Mouse (Mus musculus): Measurements from ENCODE around the gene Camkv. TPM values are rescaled to one million over a fixed set of nuclear protein-coding genes. Genes with fewer than 3 reads are reported as not detected.

Camkv gene
- 0.08 TPM for polyA plus RNA-seq (2014; fragmentation: Illumina TruSeq; extraction: RNeasy Lipid Tissue Mini Kit (QIAGEN cat#74804); ENCODE audit: insufficient read depth, low read depth, low replicate concordance)

DNA sequence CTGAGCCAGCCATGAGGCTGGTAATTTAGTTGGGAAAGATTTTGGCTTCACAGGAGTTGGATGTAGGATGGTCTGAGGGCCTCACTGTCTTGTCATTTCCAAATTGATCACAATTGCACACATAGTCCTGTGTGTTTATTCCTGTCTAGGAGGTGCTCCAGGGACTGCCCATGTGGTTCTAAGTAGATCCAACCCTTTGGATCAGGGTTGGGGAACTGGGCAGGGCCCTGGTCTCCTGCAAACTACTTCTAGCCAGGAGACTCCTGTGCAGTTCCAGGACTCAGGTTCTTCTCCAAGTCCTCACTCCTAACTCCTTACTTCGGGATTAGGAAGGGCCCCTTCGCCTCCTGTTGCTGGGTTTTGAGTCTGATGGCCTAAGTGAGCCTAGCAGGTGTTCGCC is at the start of gene Camkv:
Camkv (plus strand) TSS at position 301 of the 400 bp plus-strand sequence.

DNA sequence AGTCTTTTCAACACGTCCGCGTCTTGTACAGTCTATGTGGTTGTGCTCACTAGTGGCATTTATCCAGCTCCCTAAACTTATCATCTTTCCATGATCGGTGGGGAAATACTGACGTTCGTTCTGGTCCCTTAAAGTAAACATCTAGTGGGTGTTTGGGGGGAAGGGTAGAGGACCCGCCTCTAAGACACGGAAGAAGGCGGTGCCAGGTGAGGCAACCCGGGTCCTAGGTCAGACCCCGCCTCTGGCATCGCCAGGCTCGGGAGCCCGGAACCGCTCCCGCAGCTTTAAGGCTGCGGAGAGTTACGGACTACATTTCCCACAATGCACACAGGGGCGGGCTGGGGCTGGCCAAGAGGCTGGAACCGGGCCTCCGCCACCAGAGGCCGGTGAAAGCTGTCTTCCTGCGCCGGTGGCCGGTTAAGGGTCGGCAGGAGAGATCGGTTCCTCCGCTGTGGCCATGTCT is 47.6 kb upstream of the Camkv start, which contains the start of gene Mon1a:
Mon1a (plus strand) TSS at position 348 of the 463 bp plus-strand sequence.

DNA sequence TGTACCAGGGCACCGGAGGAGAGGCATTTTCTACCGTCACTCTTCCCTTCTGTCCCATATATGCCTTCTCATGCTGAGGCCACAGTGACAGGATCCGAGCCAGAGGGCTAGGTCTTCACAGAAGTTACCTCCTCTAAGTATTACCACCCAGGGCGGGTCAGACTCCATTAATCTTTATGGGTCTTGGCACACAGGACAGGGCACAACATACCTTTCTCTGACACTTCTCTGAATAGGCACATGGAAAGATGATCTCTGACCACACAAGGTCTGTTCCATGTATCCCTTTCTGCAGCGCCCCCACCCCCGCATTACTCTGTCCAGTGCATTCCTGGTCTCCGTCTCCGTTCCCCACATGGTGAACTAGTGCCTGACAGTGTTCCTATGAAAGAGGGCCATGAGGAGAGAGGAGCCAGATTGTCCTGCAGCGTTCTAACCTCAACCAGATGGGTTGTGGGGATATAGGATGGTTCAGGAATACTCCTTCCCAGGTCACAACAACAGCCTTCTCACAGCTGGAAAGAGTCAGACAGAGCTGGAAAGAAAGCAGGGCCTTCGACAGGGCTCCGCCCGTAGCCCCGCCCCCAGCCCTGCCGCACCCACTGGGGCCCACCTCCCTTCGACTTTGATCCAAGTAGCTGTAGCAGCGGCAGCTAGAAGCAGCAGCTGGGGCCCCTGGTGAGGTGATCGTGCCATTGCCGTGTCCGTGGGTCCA is 29.1 kb upstream of the Camkv start, which contains the start of gene Mst1r:
Mst1r (plus strand) TSS at position 622 of the 715 bp plus-strand sequence.

DNA sequence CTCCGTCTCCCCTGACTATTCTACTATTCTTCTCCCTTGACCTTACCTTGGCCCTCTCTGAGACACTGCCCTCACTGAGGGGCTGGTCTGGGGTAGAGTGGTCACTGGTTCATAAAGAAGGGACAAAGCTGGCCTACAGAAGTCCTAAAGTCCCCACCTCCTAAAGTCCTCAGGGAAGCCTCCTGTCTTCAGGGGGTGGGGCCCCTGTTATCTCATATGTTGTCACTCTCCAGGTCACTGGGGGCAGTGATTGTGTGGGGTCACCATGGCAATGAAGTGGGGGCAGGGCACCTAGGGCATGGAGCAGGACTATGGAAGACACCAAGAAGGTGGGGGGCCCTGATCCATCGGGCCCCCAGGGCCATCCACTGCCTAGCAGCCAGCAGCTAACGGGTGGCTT is 7.3 kb upstream of the Camkv start, which contains the start of gene Actl11:
Actl11 (plus strand) TSS at position 301 of the 400 bp plus-strand sequence.

DNA sequence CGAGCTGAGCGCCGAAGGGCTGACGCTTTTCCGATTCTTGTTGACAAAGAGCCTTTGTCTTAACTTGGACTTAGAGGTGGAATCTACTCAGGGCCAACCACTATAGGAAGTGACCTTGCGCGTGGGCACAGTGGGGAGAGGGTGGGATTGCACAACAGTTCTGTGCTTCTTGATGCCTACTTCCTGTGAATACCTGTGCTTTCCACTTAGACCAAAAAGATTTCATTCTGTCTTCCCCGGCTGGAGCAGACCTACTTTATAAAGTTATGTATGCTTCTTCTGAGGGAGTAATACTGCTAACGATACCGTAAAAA is 14.4 kb downstream of the Camkv start, which contains the start of gene Traip:
Traip (plus strand) TSS at position 215 of the 314 bp plus-strand sequence.

DNA sequence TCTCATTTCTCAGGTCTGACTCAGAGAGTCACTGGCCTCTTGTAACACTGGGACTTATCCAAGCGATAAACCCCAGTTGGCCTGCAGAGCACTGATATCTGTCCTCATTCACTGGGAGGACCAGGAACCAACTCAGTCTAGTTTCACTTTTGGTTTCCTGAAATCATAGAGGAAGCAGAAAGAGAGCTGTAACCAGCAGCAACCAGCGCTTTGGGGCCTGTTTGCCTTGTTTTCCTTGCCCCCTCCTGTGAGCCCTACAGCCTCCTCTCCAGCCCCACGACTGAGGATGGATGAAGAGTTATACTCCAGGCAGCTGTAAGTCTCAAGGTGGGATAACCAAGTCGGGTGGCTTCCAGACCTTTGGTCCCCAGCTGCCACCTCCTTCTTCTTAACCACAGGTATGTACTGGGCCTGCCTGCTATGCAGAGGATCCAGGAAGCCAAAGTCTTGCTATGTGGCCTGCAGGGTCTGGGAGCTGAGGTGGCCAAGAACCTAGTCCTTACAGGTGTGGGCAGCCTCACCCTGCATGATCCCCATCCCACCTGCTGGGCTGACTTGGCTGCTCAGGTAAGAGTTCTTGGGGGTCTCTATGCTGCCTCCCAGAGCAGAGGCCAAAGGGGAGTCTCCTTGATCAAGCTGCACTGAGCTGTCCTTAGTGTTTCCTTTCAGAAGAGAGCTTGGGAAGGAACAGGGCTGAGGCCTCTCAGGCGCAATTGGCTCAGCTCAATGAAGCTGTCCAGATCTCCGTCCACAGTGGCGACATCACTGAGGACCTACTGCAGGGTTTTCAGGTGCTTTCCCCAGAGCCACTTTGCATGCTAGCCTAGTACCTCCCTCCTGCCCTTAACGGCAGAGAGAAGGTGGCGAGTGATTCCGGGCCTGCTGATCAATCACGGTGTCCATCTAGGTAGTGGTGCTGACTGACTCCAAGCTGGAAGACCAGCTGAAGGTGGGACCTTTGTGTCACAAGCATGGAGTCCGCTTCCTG is 40.2 kb downstream of the Camkv start, which contains the start of gene Uba7:
Uba7 (plus strand) TSS at position 107 of the 988 bp plus-strand sequence.

DNA sequence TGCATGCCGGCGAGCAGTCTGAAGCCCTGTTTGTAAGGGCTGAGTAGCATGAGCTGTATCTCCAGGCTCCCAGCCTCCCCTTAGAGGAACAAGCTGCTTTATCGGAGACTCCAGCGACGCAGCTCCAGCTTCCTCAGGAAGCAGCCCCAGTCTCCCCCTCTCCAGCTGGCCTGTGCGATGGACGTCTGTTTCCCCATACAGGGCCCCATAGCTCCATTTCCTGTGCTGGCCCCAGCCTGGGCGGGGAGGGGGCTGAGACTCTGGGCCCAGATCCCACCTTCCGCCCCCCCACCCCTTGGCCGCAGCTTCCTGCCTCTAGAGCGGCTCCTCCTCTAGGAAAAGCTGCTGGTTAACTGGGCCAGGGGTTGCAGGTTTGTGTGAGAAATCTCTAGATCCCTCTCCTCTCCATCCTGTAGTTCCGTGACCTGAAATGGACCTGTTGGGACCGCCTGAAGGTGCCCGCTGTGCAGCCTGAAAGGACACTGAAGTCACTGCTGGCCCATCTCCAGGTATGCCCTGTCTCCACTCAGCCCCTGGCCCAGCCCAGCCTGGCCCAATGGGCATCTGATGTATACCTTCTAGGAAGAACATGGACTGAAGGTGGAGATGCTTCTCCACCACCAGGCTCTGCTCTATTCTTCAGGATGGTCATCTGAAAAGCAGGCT is 47.3 kb downstream of the Camkv start, which contains the start of gene Gm20661:
Gm20661 (plus strand) TSS at position 378 of the 666 bp plus-strand sequence.

DNA sequence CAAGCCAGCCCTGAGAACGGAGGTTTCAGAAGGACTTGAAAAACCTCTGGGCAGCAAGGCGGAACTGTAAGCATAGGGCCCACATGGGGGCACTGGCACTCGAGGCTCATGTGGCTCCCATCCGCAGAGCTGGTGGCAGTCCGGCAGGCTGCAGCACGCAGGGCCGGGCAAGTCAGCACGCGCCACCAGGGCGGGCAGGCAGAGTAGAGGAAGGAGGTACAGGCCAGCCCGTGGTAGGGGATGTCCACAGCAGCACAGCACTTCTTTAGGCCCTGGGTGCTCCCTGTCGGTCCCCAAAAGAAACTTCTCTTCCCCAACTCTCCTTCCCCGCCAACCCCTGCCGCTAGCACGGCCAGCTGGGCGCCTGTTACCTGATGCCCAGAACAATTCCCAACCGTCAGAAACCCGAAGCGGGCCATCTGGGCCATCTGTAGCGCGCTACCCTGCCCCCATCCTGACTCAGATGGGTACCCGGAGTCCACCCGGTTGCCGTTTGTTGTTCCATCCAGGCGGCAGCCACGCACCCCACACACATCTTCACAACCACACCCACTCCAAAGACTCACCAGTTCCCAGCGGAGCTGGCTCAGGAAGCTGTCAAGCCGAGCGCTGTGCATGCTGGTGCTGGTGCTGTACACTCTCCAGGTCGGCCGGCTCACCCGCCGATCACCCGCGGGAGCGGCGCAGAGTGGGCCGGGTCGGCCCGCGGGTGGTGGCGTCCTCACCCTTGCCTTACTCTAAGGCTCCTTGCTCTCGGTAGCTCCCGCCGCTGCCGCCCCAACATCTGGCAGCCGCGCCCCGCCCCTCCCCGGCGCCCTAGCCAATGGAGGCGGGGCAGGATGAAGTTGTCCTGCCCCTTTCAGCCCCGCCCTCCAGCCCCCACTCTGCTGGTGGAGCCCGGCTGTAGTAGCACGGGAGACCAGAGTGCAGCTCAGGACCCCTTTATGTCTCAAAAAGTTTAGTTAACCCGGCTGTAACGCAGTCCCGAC is 50.0 kb downstream of the Camkv start, which contains the start of gene Inka1:
Inka1 (minus strand) TSS at position 749 of the 989 bp plus-strand sequence.

DNA sequence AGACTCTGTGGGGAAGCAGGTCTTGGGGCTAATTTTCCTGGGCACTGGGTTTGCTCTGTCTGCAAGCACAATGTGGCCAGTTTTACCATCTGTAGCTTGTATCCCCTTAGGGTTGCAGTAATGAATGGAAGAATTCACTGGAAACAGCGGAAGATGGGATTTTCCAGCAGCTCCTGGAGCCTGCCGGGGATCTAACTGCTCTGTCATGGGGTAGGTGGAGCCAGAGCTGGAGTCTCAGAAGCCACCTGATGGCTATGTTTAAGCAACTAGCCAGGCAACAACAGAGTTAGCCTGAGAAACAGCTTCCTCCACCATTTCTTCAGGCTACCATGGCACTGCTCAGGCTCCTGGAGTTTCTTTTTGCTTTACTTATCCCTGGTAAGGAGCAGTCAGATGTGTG is 56.7 kb downstream of the Camkv start, which contains the start of gene Cdhr4:
Cdhr4 (plus strand) TSS at position 301 of the 400 bp plus-strand sequence.

DNA sequence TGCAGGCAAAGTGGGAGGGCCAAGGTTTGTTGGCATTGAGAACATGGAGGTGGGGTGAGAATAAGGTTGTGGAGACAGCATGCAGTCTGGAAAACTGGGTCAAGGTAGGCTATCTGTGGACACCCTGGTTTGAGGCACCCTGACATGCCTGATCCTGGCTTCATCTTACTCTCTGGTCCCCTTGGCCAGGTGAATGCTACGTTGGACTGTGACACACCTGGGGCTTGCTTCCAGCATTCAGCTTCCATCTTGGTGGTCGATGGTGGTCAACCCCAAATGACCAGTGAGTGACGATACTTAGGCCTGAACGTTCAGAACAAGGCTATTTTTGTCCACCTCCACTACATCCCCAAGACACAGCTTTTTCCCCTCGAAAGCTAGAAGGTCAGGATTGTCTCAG is 60.6 kb downstream of the Camkv start, which contains the start of gene Gm20662:
Gm20662 (plus strand) TSS at position 301 of the 400 bp plus-strand sequence.

Other genes starting within 250 kb of the Camkv start
- 64.9 TPM for gene Sema3f, start 225.2 kb upstream of the Camkv start, polyA plus RNA-seq (2014; fragmentation: Illumina TruSeq; extraction: RNeasy Lipid Tissue Mini Kit (QIAGEN cat#74804); ENCODE audit: insufficient read depth, low read depth, low replicate concordance)
- gene Rbm5, start 164.7 kb upstream of the Camkv start, polyA plus RNA-seq (2014; fragmentation: Illumina TruSeq; extraction: RNeasy Lipid Tissue Mini Kit (QIAGEN cat#74804); ENCODE audit: insufficient read depth, low read depth, low replicate concordance), result 46.7 TPM
- 30.7 TPM for gene Rbm6, start 62.4 kb upstream of the Camkv start, polyA plus RNA-seq (2014; fragmentation: Illumina TruSeq; extraction: RNeasy Lipid Tissue Mini Kit (QIAGEN cat#74804); ENCODE audit: insufficient read depth, low read depth, low replicate concordance)
- 12.0 TPM for gene Mon1a, start 47.5 kb upstream of the Camkv start, polyA plus RNA-seq (2014; fragmentation: Illumina TruSeq; extraction: RNeasy Lipid Tissue Mini Kit (QIAGEN cat#74804); ENCODE audit: insufficient read depth, low read depth, low replicate concordance)
- 2.1 TPM for gene Mst1r, start 28.8 kb upstream of the Camkv start, polyA plus RNA-seq (2014; fragmentation: Illumina TruSeq; extraction: RNeasy Lipid Tissue Mini Kit (QIAGEN cat#74804); ENCODE audit: insufficient read depth, low read depth, low replicate concordance)
- gene Actl11, start 7.2 kb upstream of the Camkv start, polyA plus RNA-seq (2014; fragmentation: Illumina TruSeq; extraction: RNeasy Lipid Tissue Mini Kit (QIAGEN cat#74804); ENCODE audit: insufficient read depth, low read depth, low replicate concordance), result not detected
- gene Traip, start 14.5 kb downstream of the Camkv start, polyA plus RNA-seq (2014; fragmentation: Illumina TruSeq; extraction: RNeasy Lipid Tissue Mini Kit (QIAGEN cat#74804); ENCODE audit: insufficient read depth, low read depth, low replicate concordance), result 0.48 TPM
- gene Uba7, start 39.8 kb downstream of the Camkv start, polyA plus RNA-seq (2014; fragmentation: Illumina TruSeq; extraction: RNeasy Lipid Tissue Mini Kit (QIAGEN cat#74804); ENCODE audit: insufficient read depth, low read depth, low replicate concordance), result 37.7 TPM
- 1.2 TPM for gene Gm20661, start 47.4 kb downstream of the Camkv start, polyA plus RNA-seq (2014; fragmentation: Illumina TruSeq; extraction: RNeasy Lipid Tissue Mini Kit (QIAGEN cat#74804); ENCODE audit: insufficient read depth, low read depth, low replicate concordance)
- 11.7 TPM for gene Inka1, start 50.2 kb downstream of the Camkv start, polyA plus RNA-seq (2014; fragmentation: Illumina TruSeq; extraction: RNeasy Lipid Tissue Mini Kit (QIAGEN cat#74804); ENCODE audit: insufficient read depth, low read depth, low replicate concordance)
- 28.6 TPM for gene Cdhr4, start 56.8 kb downstream of the Camkv start, polyA plus RNA-seq (2014; fragmentation: Illumina TruSeq; extraction: RNeasy Lipid Tissue Mini Kit (QIAGEN cat#74804); ENCODE audit: insufficient read depth, low read depth, low replicate concordance)
- 0.69 TPM for gene Gm20662, start 60.7 kb downstream of the Camkv start, polyA plus RNA-seq (2014; fragmentation: Illumina TruSeq; extraction: RNeasy Lipid Tissue Mini Kit (QIAGEN cat#74804); ENCODE audit: insufficient read depth, low read depth, low replicate concordance)
- gene Ip6k1, start 66.8 kb downstream of the Camkv start, polyA plus RNA-seq (2014; fragmentation: Illumina TruSeq; extraction: RNeasy Lipid Tissue Mini Kit (QIAGEN cat#74804); ENCODE audit: insufficient read depth, low read depth, low replicate concordance), result 38.8 TPM
- gene Gmppb, start 113.6 kb downstream of the Camkv start, polyA plus RNA-seq (2014; fragmentation: Illumina TruSeq; extraction: RNeasy Lipid Tissue Mini Kit (QIAGEN cat#74804); ENCODE audit: insufficient read depth, low read depth, low replicate concordance), result 29.0 TPM
- 0.90 TPM for gene Amigo3, start 117.5 kb downstream of the Camkv start, polyA plus RNA-seq (2014; fragmentation: Illumina TruSeq; extraction: RNeasy Lipid Tissue Mini Kit (QIAGEN cat#74804); ENCODE audit: insufficient read depth, low read depth, low replicate concordance)
- 0.99 TPM for gene Mst1, start 144.8 kb downstream of the Camkv start, polyA plus RNA-seq (2014; fragmentation: Illumina TruSeq; extraction: RNeasy Lipid Tissue Mini Kit (QIAGEN cat#74804); ENCODE audit: insufficient read depth, low read depth, low replicate concordance)
- 18.4 TPM for gene Rnf123, start 147.7 kb downstream of the Camkv start, polyA plus RNA-seq (2014; fragmentation: Illumina TruSeq; extraction: RNeasy Lipid Tissue Mini Kit (QIAGEN cat#74804); ENCODE audit: insufficient read depth, low read depth, low replicate concordance)
- gene Apeh, start 158.9 kb downstream of the Camkv start, polyA plus RNA-seq (2014; fragmentation: Illumina TruSeq; extraction: RNeasy Lipid Tissue Mini Kit (QIAGEN cat#74804); ENCODE audit: insufficient read depth, low read depth, low replicate concordance), result 37.5 TPM